Mouse (Mus musculus): ENCODE measurements around the gene Hrg. TPM values are rescaled to one million over a fixed set of nuclear protein-coding genes. Genes with fewer than 3 reads are reported as not detected.
"Not testable (repeated sequence)": the region's sequence is repeated elsewhere in the genome, so short reads cannot be mapped to it uniquely, and the experiment has no call there.

Gene Hrg
- polyA plus RNA-seq, 1 experiment: not detected

DNA sequence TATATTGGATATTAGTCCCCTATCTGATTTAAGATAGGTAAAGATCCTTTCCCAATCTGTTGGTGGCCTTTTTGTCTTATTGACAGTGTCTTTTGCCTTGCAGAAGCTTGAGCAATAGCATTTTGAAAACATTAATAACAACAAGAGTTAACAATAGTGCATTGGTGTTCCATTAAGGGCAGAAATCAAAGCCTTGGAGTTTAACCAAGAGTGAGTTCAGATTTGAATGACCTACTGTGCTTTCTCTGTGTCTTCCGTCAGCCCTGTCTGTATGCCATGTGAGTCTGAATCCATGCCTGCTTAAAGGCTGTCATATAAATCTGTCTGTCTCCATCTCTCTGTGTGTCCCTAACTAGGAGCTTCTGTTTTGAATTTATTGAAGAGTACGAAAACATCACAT is 3.5 kb upstream of the Hrg start:
- Histone ChIP-seq H3K4me1 (ENCODE audit: control insufficient read depth, insufficient read depth, low read length) (no peaks in the 10 kb centered on the region), H3K27ac (ENCODE audit: insufficient read depth, low read depth, low read length) (no peak overlapping the region), H3K4me3 (ENCODE audit: insufficient read depth, low read depth, low read length) (no peak overlapping the region)
- TF ChIP-seq POLR2A (IDR thresholded peaks at IDR 0.05; ENCODE audit: insufficient read depth, low read depth, low read length): no peak
- TF ChIP-seq CTCF (IDR thresholded peaks at IDR 0.05; ENCODE audit: insufficient read depth, low read depth, low read length): no peak
- 78% methylated on average over 2 of the region's 2 CpGs for WGBS

DNA sequence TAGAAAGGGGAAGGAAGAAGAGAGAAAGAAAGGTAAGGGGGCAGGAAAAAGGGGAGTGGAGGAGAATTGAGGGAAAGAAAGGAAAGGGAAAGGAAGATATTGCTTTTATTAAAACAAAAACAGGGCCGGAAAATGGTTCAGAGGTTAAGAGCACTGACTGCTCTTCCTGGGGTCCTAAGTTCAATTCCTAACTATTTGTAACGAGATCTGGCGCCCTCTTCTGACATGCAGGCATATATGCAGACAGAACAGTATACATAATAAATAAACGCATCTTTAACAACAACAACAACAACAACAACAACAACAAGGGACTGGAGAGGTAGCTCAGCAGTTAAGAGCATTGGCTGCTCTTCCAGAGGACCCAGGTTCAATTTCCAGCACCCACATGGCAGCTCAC is 2.2 kb downstream of the Hrg start:
- WGBS: 42% methylated on average over 4 of the region's 4 CpGs
- Histone ChIP-seq H3K4me3 (ENCODE audit: insufficient read depth, low read depth, low read length) (no peak overlapping the region), H3K27ac (ENCODE audit: insufficient read depth, low read depth, low read length) (no peak overlapping the region), H3K4me1 (ENCODE audit: control insufficient read depth, insufficient read depth, low read length) (no peaks in the 10 kb centered on the region)
- TF ChIP-seq POLR2A (IDR thresholded peaks at IDR 0.05; ENCODE audit: insufficient read depth, low read depth, low read length) (no peak), CTCF (IDR thresholded peaks at IDR 0.05; ENCODE audit: insufficient read depth, low read depth, low read length) (no peak)

DNA sequence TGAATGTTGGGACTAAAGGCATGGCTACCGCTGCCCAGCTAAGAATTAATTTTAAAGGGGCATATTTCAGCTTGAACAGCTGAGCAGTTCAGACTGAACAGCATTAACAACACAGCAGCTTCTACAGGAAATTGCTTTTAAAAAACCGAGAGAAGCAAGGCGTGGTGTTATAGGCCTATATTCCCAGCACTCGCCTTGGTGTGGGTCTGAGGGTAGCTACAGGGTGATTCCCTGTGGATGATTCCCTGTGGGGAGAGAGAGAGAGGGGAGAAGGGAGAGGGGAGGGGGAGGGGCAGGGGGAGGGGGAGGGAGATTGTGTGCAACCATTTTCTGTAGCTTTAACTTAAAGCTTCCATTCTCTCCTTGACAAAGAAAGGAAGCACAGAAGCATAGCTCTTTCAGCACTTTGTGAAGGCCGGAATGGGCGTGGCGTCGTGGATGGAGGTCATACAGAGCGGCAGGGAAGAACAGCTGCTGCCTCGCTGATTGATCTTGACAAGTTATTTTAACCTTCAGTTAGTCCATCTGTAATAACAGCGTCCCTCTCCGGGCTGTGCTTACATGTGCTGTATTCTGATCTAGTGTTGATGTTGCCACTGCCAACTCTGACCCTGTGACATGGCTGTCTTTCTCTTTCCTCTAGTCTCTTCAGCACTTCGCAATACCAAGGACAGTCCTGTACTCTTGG is 4.7 kb downstream of the Hrg start:
- Histone ChIP-seq H3K27ac (ENCODE audit: insufficient read depth, low read depth, low read length) (no peak overlapping the region), H3K4me1 (ENCODE audit: control insufficient read depth, insufficient read depth, low read length) (no peaks in the 10 kb centered on the region), H3K4me3 (ENCODE audit: insufficient read depth, low read depth, low read length) (no peak overlapping the region)
- TF ChIP-seq POLR2A (IDR thresholded peaks at IDR 0.05; ENCODE audit: insufficient read depth, low read depth, low read length) (no peak), CTCF (IDR thresholded peaks at IDR 0.05; ENCODE audit: insufficient read depth, low read depth, low read length) (no peak)
- 61% methylated on average over 13 of the region's 13 CpGs for whole genome bisulfite sequencing

DNA sequence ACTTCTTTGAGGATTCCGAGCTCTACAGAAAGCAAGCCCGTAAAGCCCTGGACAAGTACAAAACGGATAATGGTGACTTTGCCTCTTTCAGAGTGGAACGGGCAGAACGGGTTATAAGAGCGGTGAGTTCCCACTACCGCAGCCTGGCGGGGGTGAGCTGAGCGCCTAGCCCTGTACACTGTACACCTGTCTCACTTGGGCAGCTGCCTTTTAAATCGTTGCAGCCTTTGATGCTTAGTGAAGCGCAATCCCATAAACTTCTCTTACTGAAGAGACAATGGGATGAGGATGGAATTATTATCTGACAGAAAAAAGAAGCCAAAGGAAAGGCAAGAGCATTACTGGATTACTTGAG is 5.2 kb downstream of the Hrg start:
- Histone ChIP-seq H3K27ac (ENCODE audit: insufficient read depth, low read depth, low read length) (no peak overlapping the region), H3K4me3 (ENCODE audit: insufficient read depth, low read depth, low read length) (no peak overlapping the region), H3K4me1 (ENCODE audit: control insufficient read depth, insufficient read depth, low read length) (no peaks in the 10 kb centered on the region)
- TF ChIP-seq POLR2A (IDR thresholded peaks at IDR 0.05; ENCODE audit: insufficient read depth, low read depth, low read length) (no peak), CTCF (IDR thresholded peaks at IDR 0.05; ENCODE audit: insufficient read depth, low read depth, low read length) (no peak)
- 75% methylated on average over 11 of the region's 11 CpGs for WGBS

DNA sequence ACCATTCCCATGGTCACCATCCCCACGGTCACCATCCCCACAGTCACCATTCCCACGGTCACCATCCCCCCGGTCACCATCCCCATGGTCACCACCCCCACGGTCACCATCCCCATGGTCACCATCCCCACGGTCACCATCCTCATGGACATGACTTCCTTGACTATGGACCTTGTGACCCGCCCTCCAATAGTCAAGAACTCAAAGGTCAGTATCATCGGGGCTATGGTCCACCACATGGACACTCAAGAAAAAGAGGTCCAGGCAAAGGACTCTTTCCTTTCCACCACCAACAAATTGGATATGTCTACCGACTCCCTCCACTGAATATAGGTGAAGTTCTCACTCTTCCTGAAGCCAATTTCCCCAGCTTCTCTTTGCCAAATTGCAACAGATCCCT is 10.2 kb downstream of the Hrg start:
- TF ChIP-seq POLR2A (IDR thresholded peaks at IDR 0.05; ENCODE audit: insufficient read depth, low read depth, low read length): no peak
- no peak for TF ChIP-seq CTCF (IDR thresholded peaks at IDR 0.05; ENCODE audit: insufficient read depth, low read depth, low read length)
- Histone ChIP-seq H3K4me3 (ENCODE audit: insufficient read depth, low read depth, low read length) (no peak overlapping the region), H3K4me1 (ENCODE audit: control insufficient read depth, insufficient read depth, low read length) (no peaks in the 10 kb centered on the region), H3K27ac (ENCODE audit: insufficient read depth, low read depth, low read length) (no peak overlapping the region)
- 97% methylated on average over 8 of the region's 8 CpGs for WGBS

DNA sequence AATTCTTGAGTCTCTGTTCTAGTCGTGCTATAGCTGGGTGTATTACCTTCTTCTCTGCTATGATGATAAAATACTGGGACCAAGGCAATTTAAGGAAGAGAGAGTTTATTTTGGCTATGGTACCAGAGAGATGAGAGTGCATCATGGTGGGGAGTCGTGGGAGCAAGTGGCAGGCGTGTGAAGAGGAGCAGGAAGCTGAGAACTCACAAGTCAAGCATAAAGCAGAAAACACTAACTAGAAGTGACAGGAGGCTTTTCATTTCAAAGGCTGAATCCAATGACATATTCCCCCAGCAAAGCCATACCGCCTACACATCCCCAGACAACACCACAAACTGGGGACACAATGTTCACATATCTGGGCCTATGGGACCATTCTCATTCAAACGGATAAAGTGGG is 11.4 kb downstream of the Hrg start:
- H3K4me1 ChIP-seq (ENCODE audit: control insufficient read depth, insufficient read depth, low read length): no peaks in the 10 kb centered on the region
- WGBS: 81% methylated on average over 5 of the region's 5 CpGs
- H3K27ac ChIP-seq (ENCODE audit: insufficient read depth, low read depth, low read length): no peak overlapping the region
- H3K4me3 ChIP-seq (ENCODE audit: insufficient read depth, low read depth, low read length): no peak overlapping the region
- TF ChIP-seq CTCF (IDR thresholded peaks at IDR 0.05; ENCODE audit: insufficient read depth, low read depth, low read length): no peak
- TF ChIP-seq POLR2A (IDR thresholded peaks at IDR 0.05; ENCODE audit: insufficient read depth, low read depth, low read length): no peak

DNA sequence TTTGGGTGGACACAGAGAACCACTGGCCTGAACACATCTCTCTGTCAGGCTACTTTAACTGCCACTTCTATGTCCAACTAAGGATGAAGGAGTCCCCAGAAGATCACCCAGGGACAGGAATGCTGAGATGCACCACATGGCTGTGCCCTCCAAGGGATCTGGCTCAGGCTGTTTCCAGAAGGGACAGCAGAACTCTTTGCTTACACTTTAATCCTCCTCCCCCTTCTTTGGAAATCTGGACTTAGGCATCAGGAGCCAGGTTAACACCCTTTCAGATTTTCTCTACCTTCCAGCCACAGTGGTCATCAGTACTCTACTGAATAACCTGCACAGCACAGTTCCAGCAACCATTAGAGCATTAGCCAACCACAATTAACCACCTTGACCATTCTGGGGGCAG is 12.4 kb downstream of the Hrg start:
- Histone ChIP-seq H3K27ac (ENCODE audit: insufficient read depth, low read depth, low read length) (no peak overlapping the region), H3K4me3 (ENCODE audit: insufficient read depth, low read depth, low read length) (no peak overlapping the region), H3K4me1 (ENCODE audit: control insufficient read depth, insufficient read depth, low read length) (no peaks in the 10 kb centered on the region)
- TF ChIP-seq CTCF (IDR thresholded peaks at IDR 0.05; ENCODE audit: insufficient read depth, low read depth, low read length) (no peak), POLR2A (IDR thresholded peaks at IDR 0.05; ENCODE audit: insufficient read depth, low read depth, low read length) (no peak)

DNA sequence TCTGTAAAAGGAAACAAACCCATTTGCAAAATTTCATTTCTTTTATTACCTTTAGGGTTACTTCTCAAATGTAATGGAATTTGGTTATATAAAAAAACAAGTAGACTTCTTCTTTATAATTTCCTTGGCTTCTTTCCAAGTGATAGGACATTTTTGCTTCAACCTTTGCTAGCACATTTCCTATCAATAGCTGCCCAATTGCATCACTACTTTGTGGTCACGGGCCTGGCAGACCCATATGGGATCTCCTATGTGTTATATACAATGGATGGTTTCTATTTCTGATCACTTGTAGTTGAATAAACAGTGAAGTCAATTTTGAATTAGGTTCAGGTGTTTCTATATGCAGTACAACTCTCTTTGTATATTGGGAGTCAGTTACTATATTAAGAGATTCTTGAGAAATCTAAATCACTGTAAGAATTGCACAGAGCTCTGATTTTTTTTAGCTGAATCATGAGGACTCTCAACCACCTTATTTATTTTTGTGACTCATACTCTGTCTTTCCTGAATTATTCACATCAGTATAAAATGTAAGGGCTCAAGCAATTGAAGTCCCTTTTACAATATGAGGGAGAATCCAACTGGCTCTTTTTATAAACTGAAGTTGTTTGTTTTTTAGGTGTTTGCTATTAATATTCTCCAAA is 16.6 kb downstream of the Hrg start:
- no peak overlapping the region for H3K4me3 ChIP-seq (ENCODE audit: insufficient read depth, low read depth, low read length)
- WGBS: 75% methylated on average over 1 of the region's 1 CpGs
- H3K27ac ChIP-seq (ENCODE audit: insufficient read depth, low read depth, low read length): no peak overlapping the region
- no peaks in the 10 kb centered on the region for H3K4me1 ChIP-seq (ENCODE audit: control insufficient read depth, insufficient read depth, low read length)
- TF ChIP-seq CTCF (IDR thresholded peaks at IDR 0.05; ENCODE audit: insufficient read depth, low read depth, low read length) (no peak), POLR2A (IDR thresholded peaks at IDR 0.05; ENCODE audit: insufficient read depth, low read depth, low read length) (no peak)

DNA sequence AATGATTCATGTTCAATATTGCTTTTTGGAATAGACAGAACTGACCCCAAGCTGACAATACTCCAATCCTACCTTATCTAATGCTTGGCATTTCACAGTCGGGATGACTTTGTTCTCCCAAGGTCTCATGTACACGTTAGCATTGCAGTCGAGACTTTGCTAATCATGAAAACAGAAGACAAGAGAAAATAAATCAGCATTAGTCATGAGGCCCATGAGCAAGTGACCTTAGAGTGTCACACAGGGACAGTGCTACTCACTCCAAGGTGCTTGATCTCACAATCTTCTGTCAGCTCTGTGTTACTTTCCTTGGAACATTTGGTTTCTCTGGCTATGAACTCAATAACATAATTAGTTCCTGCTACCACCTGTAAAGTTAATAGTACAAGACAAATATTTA is 46.1 kb downstream of the Hrg start:
- not testable (repeated sequence) for H3K4me3 ChIP-seq (ENCODE audit: insufficient read depth, low read depth, low read length); H3K4me1 ChIP-seq (ENCODE audit: control insufficient read depth, insufficient read depth, low read length); H3K27ac ChIP-seq (ENCODE audit: insufficient read depth, low read depth, low read length)
- 85% methylated on average over 3 of the region's 3 CpGs for WGBS

Other genes with a start within 250 kb of the Hrg start
- not detected in 2 replicates for gene Crygs, start 139.5 kb upstream of the Hrg start, polyA plus RNA-seq (2012; ENCODE audit: insufficient read depth, insufficient read length, low replicate concordance, missing spikeins)
- not detected in 2 replicates for gene Tbccd1, start 93.4 kb upstream of the Hrg start, polyA plus RNA-seq (2012; ENCODE audit: insufficient read depth, insufficient read length, low replicate concordance, missing spikeins)
- gene Dnajb11, start 93.2 kb upstream of the Hrg start, polyA plus RNA-seq (2012; ENCODE audit: insufficient read depth, insufficient read length, low replicate concordance, missing spikeins): not detected in 2 replicates
- gene Ahsg, start 59.8 kb upstream of the Hrg start, polyA plus RNA-seq (2012; ENCODE audit: insufficient read depth, insufficient read length, low replicate concordance, missing spikeins): not detected in 2 replicates
- not detected in 2 replicates for gene Fetub, start 32.7 kb upstream of the Hrg start, polyA plus RNA-seq (2012; ENCODE audit: insufficient read depth, insufficient read length, low replicate concordance, missing spikeins)
- not detected in 2 replicates for gene Kng2, start 78.4 kb downstream of the Hrg start, polyA plus RNA-seq (2012; ENCODE audit: insufficient read depth, insufficient read length, low replicate concordance, missing spikeins)
- gene Kng1, start 106.8 kb downstream of the Hrg start, polyA plus RNA-seq (2012; ENCODE audit: insufficient read depth, insufficient read length, low replicate concordance, missing spikeins): not detected in 2 replicates
- 425 and 693 TPM in 2 replicates for gene Eif4a2, start 156.4 kb downstream of the Hrg start, polyA plus RNA-seq (2012; ENCODE audit: insufficient read depth, insufficient read length, low replicate concordance, missing spikeins)
- not detected in 2 replicates for gene Rfc4, start 176.7 kb downstream of the Hrg start, polyA plus RNA-seq (2012; ENCODE audit: insufficient read depth, insufficient read length, low replicate concordance, missing spikeins)
- not detected in 2 replicates for gene Adipoq, start 195.5 kb downstream of the Hrg start, polyA plus RNA-seq (2012; ENCODE audit: insufficient read depth, insufficient read length, low replicate concordance, missing spikeins)